ENCODE assay signal across 20 mouse cellular contexts in the genomic region with DNA sequence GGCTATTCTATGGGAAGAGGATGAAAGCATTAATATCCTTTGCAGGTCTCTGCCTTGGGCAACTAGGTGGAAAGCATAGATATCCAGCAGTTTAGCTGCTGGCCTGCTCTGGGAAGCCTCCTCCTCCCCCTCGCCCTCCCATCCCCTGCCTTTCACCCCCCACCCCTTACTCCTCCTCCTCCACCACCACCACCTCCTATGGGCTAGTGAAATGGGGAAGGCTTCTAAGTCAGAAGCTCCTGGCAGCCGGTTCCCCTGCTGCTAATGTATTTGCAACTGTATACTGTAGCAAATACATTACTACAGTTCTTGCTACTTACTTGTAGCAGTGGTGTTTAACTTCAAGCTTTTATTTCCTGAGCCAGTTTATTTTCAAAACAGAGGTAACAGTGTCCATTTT.
DNase-seq lines count a peak whose midpoint lies in the region; ATAC-seq and TF ChIP-seq lines count a peak whose summit lies in the region.
"Had no signal": no experiment of that assay in that cellular context is flagged by ENCODE, and none has a peak within 500 bp of the region (broad histone marks: within the 10 kb centered on the region; RNA-seq: fewer than 3 reads in every experiment).

No protein-coding gene starts in this region.

- TF ChIP-seq CTCF in midbrain, postnatal 0 days (IDR thresholded peaks at IDR 0.05), result no peak
- TF ChIP-seq CTCF in ES-Bruce4 (IDR thresholded peaks at IDR 0.05; ENCODE audit: low read depth, low read length), result no peak
- no peak for TF ChIP-seq CTCF in forebrain, postnatal 0 days (IDR thresholded peaks at IDR 0.05; ENCODE audit: low read depth)

- TF ChIP-seq EP300 in ES-Bruce4 (IDR thresholded peaks at IDR 0.05; ENCODE audit: insufficient read depth, low read depth, low read length), result peak; percentile 66

- in situ Hi-C loops in ES-E14 (cut with MboI; ENCODE audit: low sequenced_read_pairs in 2 of 2, unreplicated experiment in 2 of 2), result no loop called here

- H3K36me3 ChIP-seq in midbrain, embryonic 13.5 days, result no peaks in the 10 kb centered on the region
- peaks cover 3% of the 10 kb centered on the region; the same call in 1 of the 2 replicates for H3K36me3 ChIP-seq in midbrain, postnatal 0 days (ENCODE audit: insufficient read depth, low read length)
- H3K36me3 ChIP-seq in ES-Bruce4 (ENCODE audit: control insufficient read depth, insufficient read depth, low read length, poor library complexity, severe bottlenecking) (peaks cover 3% of the 10 kb centered on the region; the same call in 1 of the 2 replicates), ES-E14 (ENCODE audit: control insufficient read depth, insufficient read depth, low read length, poor library complexity, severe bottlenecking) (no peaks in the 10 kb centered on the region)
- H3K36me3 ChIP-seq in forebrain, postnatal 0 days (ENCODE audit: insufficient read depth), result no peaks in the 10 kb centered on the region
- H3K36me3 ChIP-seq: embryonic facial prominence, embryonic 10.5 days; embryonic facial prominence, embryonic 12.5 days; forebrain, embryonic 15.5 days had no signal

- no peak for DNase-seq in midbrain, postnatal 0 days (ENCODE audit: low spot score)
- DNase-seq in ES-E14 (ENCODE audit: low read depth, low spot score) (no peak), ZHBTc4 (ENCODE audit: low read depth, low spot score) (peak; percentile 62)
- no peak for DNase-seq in layer of hippocampus, adult 18-20 months (ENCODE audit: low spot score in 2 of 2)
- DNase-seq in forebrain, postnatal 0 days, result no peak
- DNase-seq in adrenal gland, adult 2 months, result no peak
- DNase-seq: adrenal gland, adult 8-10 months; adrenal gland, postnatal 14 days; adrenal gland, postnatal 36 days; cerebellum, adult 11-12 months; cerebellum, adult 2 months; cerebellum, adult 9-10 months; cerebellum, postnatal 10 days; cerebellum, postnatal 25 days had no signal

- H3K9me3 ChIP-seq in midbrain, embryonic 13.5 days, result no peaks in the 10 kb centered on the region
- H3K9me3 ChIP-seq in midbrain, postnatal 0 days (ENCODE audit: low read length), result no peaks in the 10 kb centered on the region
- peaks cover 9% of the 10 kb centered on the region for H3K9me3 ChIP-seq in ES-Bruce4 (replicated peaks; ENCODE audit: control insufficient read depth, insufficient read depth, low read length, poor library complexity, severe bottlenecking)
- H3K9me3 ChIP-seq in ES-E14 (ENCODE audit: control insufficient read depth, insufficient read depth, low read depth, low read length), result no peaks in the 10 kb centered on the region
- no peaks in the 10 kb centered on the region for H3K9me3 ChIP-seq in forebrain, postnatal 0 days (ENCODE audit: low read length)
- H3K9me3 ChIP-seq: embryonic facial prominence, embryonic 10.5 days; embryonic facial prominence, embryonic 12.5 days; forebrain, embryonic 13.5 days; forebrain, embryonic 15.5 days had no signal

- peaks cover 13% of the 10 kb centered on the region for H3K4me1 ChIP-seq in midbrain, embryonic 13.5 days (replicated peaks)
- no peaks in the 10 kb centered on the region for H3K4me1 ChIP-seq in midbrain, postnatal 0 days (ENCODE audit: insufficient read depth, low read length)
- H3K4me1 ChIP-seq in ES-Bruce4 (ENCODE audit: control insufficient read depth, insufficient read depth, low read length) (peaks cover 2% of the 10 kb centered on the region), ES-E14 (ENCODE audit: control insufficient read depth in 2 of 2, insufficient read depth in 2 of 2, low read length in 2 of 2, poor library complexity in 1 of 2) (peaks cover 7 to 31% of the 10 kb centered on the region in 2 experiments)
- H3K4me1 ChIP-seq in forebrain, postnatal 0 days (ENCODE audit: insufficient read depth), result no peaks in the 10 kb centered on the region
- H3K4me1 ChIP-seq: embryonic facial prominence, embryonic 12.5 days had no signal

- TF ChIP-seq POLR2A in ES-Bruce4 (IDR thresholded peaks at IDR 0.05; ENCODE audit: insufficient read depth, low read length), result no peak

- 23% methylated on average over 2 of the region's 2 CpGs for WGBS in midbrain, embryonic 13.5 days
- WGBS in midbrain, postnatal 0 days, result 38% methylated on average over 2 of the region's 2 CpGs
- 32% methylated on average over 1 of the region's 2 CpGs for WGBS in forebrain, postnatal 0 days

- no peak overlapping the region for H3K27ac ChIP-seq in midbrain, embryonic 13.5 days
- no peak overlapping the region for H3K27ac ChIP-seq in midbrain, postnatal 0 days (ENCODE audit: low read depth, low read length)
- H3K27ac ChIP-seq in ES-Bruce4 (ENCODE audit: insufficient read depth, low read length) (peak overlapping the region; percentile 100), ES-E14 (ENCODE audit: insufficient read depth, low read depth, low read length, poor library complexity, severe bottlenecking) (peak overlapping the region; percentile 42; the same call in 1 of the 2 replicates)
- H3K27ac ChIP-seq in forebrain, postnatal 0 days (ENCODE audit: low read depth, low read length), result no peak overlapping the region
- H3K27ac ChIP-seq: embryonic facial prominence, embryonic 10.5 days; embryonic facial prominence, embryonic 12.5 days; forebrain, embryonic 13.5 days; forebrain, embryonic 15.5 days had no signal

- ATAC-seq in midbrain, embryonic 13.5 days, result 0 out of 2 replicates have a peak, but pooled peaks have one; percentile 14
- ATAC-seq in midbrain, postnatal 0 days (ENCODE audit: low FRiP score), result no peak
- ATAC-seq in forebrain, postnatal 0 days, result no peak

- H3K9ac ChIP-seq in midbrain, embryonic 13.5 days (replicated peaks), result no peak overlapping the region
- no peak overlapping the region for H3K9ac ChIP-seq in midbrain, postnatal 0 days (replicated peaks; ENCODE audit: low read length, poor library complexity, severe bottlenecking)
- H3K9ac ChIP-seq in ES-Bruce4 (ENCODE audit: low read depth, poor library complexity, severe bottlenecking) (peak overlapping the region; percentile 58; the same call in 1 of the 2 replicates), ES-E14 (ENCODE audit: insufficient read depth, low read depth, low read length, poor library complexity, severe bottlenecking) (no peak overlapping the region)
- no peak overlapping the region for H3K9ac ChIP-seq in forebrain, postnatal 0 days
- H3K9ac ChIP-seq: embryonic facial prominence, embryonic 12.5 days; forebrain, embryonic 13.5 days; forebrain, embryonic 15.5 days had no signal

- H3K4me2 ChIP-seq in midbrain, embryonic 13.5 days (replicated peaks), result no peak overlapping the region
- H3K4me2 ChIP-seq in midbrain, postnatal 0 days (ENCODE audit: low read depth, low read length, poor library complexity, severe bottlenecking), result no peak overlapping the region
- H3K4me2 ChIP-seq in forebrain, postnatal 0 days (ENCODE audit: low read depth), result no peak overlapping the region
- H3K4me2 ChIP-seq: embryonic facial prominence, embryonic 12.5 days; forebrain, embryonic 13.5 days; forebrain, embryonic 15.5 days had no signal

- no peak overlapping the region for H3K4me3 ChIP-seq in midbrain, embryonic 13.5 days (replicated peaks)
- H3K4me3 ChIP-seq in midbrain, postnatal 0 days (ENCODE audit: low read depth, low read length), result no peak overlapping the region
- H3K4me3 ChIP-seq in ES-Bruce4 (ENCODE audit: low read depth, low read length) (no peak overlapping the region), ES-E14 (ENCODE audit: insufficient read depth in 1 of 2, low read depth in 1 of 2, low read length in 2 of 2, poor library complexity in 1 of 2, severe bottlenecking in 1 of 2) (no peak overlapping the region)
- no peak overlapping the region for H3K4me3 ChIP-seq in forebrain, postnatal 0 days (ENCODE audit: low read depth, low read length)
- H3K4me3 ChIP-seq: embryonic facial prominence, embryonic 10.5 days; embryonic facial prominence, embryonic 12.5 days; forebrain, embryonic 13.5 days; forebrain, embryonic 15.5 days had no signal

- H3K27me3 ChIP-seq in midbrain, embryonic 13.5 days, result peaks cover 10% of the 10 kb centered on the region; the same call in 1 of the 2 replicates
- H3K27me3 ChIP-seq in midbrain, postnatal 0 days (ENCODE audit: insufficient read depth, low read length), result no peaks in the 10 kb centered on the region
- H3K27me3 ChIP-seq in ES-Bruce4 (ENCODE audit: control insufficient read depth, insufficient read depth, low read length, poor library complexity, severe bottlenecking), result no peaks in the 10 kb centered on the region
- H3K27me3 ChIP-seq in forebrain, postnatal 0 days (ENCODE audit: insufficient read depth, low read length), result peaks cover 4% of the 10 kb centered on the region; the same call in 1 of the 2 replicates

TF ChIP-seq in ES-E14, 5 proteins besides CTCF, POLR2A, EP300 and RAD21:
- TF ChIP-seq ZNF384 (IDR thresholded peaks at IDR 0.05; ENCODE audit: low read depth, low read length) (no peak), CHD2 (IDR thresholded peaks at IDR 0.05; ENCODE audit: low read depth, low read length) (no peak), HCFC1 (IDR thresholded peaks at IDR 0.05; ENCODE audit: borderline replicate concordance, insufficient read depth, low read length) (no peak), ZC3H11A (IDR thresholded peaks at IDR 0.05; ENCODE audit: borderline replicate concordance, low read depth, low read length) (no peak), MAFK (IDR thresholded peaks at IDR 0.05; ENCODE audit: insufficient read depth, low read depth, low read length) (no peak)

Comparison
In these comparisons a context has a peak if more than half of its experiments do, and no peak if none do; other contexts are left out.
1. H3K27ac ChIP-seq: peak in ES-Bruce4 (single experiment) and ES-E14 (single experiment); none in midbrain, embryonic 13.5 days (single experiment), midbrain, postnatal 0 days (single experiment) and forebrain, postnatal 0 days (single experiment).